10 mouse cellular contexts compared by ENCODE assay signal in genomic region chr5:32192016-32192845, GRCm38 (mm10). TPM values are rescaled to one million over a fixed set of nuclear protein-coding genes. Genes with fewer than 3 reads are reported as not detected.
DNase-seq lines count a peak whose midpoint lies in the region; ATAC-seq lines count a peak whose summit lies in the region.
"Had no signal": no experiment of that assay in that cellular context is flagged by ENCODE, and none has a peak within 500 bp of the region (broad histone marks: within the 10 kb centered on the region; RNA-seq: fewer than 3 reads in every experiment).

No protein-coding gene starts in this region.

- DNase-seq in heart, adult 18-20 months: peak; percentile 41
- peak; percentile 47 for DNase-seq in CD4-positive helper T cell, adult 2 months (ENCODE audit: low read depth, low spot score)
- DNase-seq in forebrain, embryonic 10.5 days (ENCODE audit: extremely low spot score, low spot score): no peak
- DNase-seq in left cerebral cortex, adult 8-10 months (ENCODE audit: low spot score in 2 of 2): no peak
- DNase-seq: cerebellum, adult 2 months; liver, embryonic 13.5 days had no signal

- no peak overlapping the region for H3K4me2 ChIP-seq in heart, embryonic 11.5 days
- H3K4me2 ChIP-seq in intestine, embryonic 16.5 days (ENCODE audit: low read depth, low read length): no peak overlapping the region
- H3K4me2 ChIP-seq in neural tube, embryonic 15.5 days: no peak overlapping the region
- H3K4me2 ChIP-seq: liver, embryonic 13.5 days had no signal

- no peaks in the 10 kb centered on the region for H3K27me3 ChIP-seq in heart, embryonic 11.5 days (ENCODE audit: control insufficient read depth, insufficient read depth, low read length)
- H3K27me3 ChIP-seq in intestine, embryonic 16.5 days (replicated peaks; ENCODE audit: control insufficient read depth, insufficient read depth, low read length): no peaks in the 10 kb centered on the region
- H3K27me3 ChIP-seq in neural tube, embryonic 15.5 days (replicated peaks): no peaks in the 10 kb centered on the region
- no peaks in the 10 kb centered on the region for H3K27me3 ChIP-seq in forebrain, embryonic 10.5 days (ENCODE audit: poor library complexity, severe bottlenecking)
- H3K27me3 ChIP-seq: liver, embryonic 13.5 days had no signal

- no peak overlapping the region for H3K4me3 ChIP-seq in heart, embryonic 11.5 days (ENCODE audit: low read depth, low read length)
- H3K4me3 ChIP-seq in brown adipose tissue, adult 24 weeks (ENCODE audit: insufficient read depth, low read depth, low read length): no peak overlapping the region
- H3K4me3 ChIP-seq in intestine, embryonic 16.5 days (ENCODE audit: low read length): no peak overlapping the region
- H3K4me3 ChIP-seq in neural tube, embryonic 15.5 days (replicated peaks): no peak overlapping the region
- H3K4me3 ChIP-seq in forebrain, embryonic 10.5 days: no peak overlapping the region
- H3K4me3 ChIP-seq: liver, embryonic 13.5 days had no signal

- no peak for ATAC-seq in heart, embryonic 11.5 days (replicated peaks; ENCODE audit: insufficient number of reproducible peaks, low FRiP score, low TSS enrichment)
- peak; percentile 77 for ATAC-seq in intestine, embryonic 16.5 days
- ATAC-seq in neural tube, embryonic 15.5 days (ENCODE audit: low FRiP score): no peak

- WGBS in heart, embryonic 11.5 days (ENCODE audit: insufficient replicate concordance): 64% methylated on average over 16 of the region's 16 CpGs
- 69% methylated on average over 16 of the region's 16 CpGs for WGBS in intestine, embryonic 16.5 days
- WGBS in neural tube, embryonic 15.5 days: 90% methylated on average over 16 of the region's 16 CpGs
- 90% methylated on average over 16 of the region's 16 CpGs for WGBS in forebrain, embryonic 10.5 days

- H3K27ac ChIP-seq in heart, embryonic 11.5 days (ENCODE audit: low read depth, low read length): no peak overlapping the region
- H3K27ac ChIP-seq in brown adipose tissue, adult 24 weeks (replicated peaks; ENCODE audit: low read depth, low read length): peak overlapping the region; percentile 26
- H3K27ac ChIP-seq in intestine, embryonic 16.5 days (ENCODE audit: low read length): no peak overlapping the region; the same call in 1 of the 2 replicates
- no peak overlapping the region for H3K27ac ChIP-seq in neural tube, embryonic 15.5 days (replicated peaks)
- H3K27ac ChIP-seq in forebrain, embryonic 10.5 days: no peak overlapping the region
- H3K27ac ChIP-seq: liver, embryonic 13.5 days had no signal

- no peaks in the 10 kb centered on the region; the same call in 1 of the 2 replicates for H3K4me1 ChIP-seq in heart, embryonic 11.5 days (ENCODE audit: control insufficient read depth, insufficient read depth, low read length)
- H3K4me1 ChIP-seq in brown adipose tissue, adult 24 weeks (ENCODE audit: control insufficient read depth, insufficient read depth, insufficient read length, low read length): peaks cover 3% of the 10 kb centered on the region; the same call in 1 of the 2 replicates
- peaks cover 15% of the 10 kb centered on the region for H3K4me1 ChIP-seq in intestine, embryonic 16.5 days (ENCODE audit: control insufficient read depth, insufficient read depth, low read length)
- H3K4me1 ChIP-seq in neural tube, embryonic 15.5 days: no peaks in the 10 kb centered on the region
- H3K4me1 ChIP-seq in forebrain, embryonic 10.5 days: peaks cover 7% of the 10 kb centered on the region; the same call in 1 of the 2 replicates

- H3K9ac ChIP-seq in heart, embryonic 11.5 days (ENCODE audit: low read depth, low read length): no peak overlapping the region
- no peak overlapping the region for H3K9ac ChIP-seq in intestine, embryonic 16.5 days (ENCODE audit: low read depth, low read length)
- H3K9ac ChIP-seq in neural tube, embryonic 15.5 days (replicated peaks): no peak overlapping the region
- H3K9ac ChIP-seq: liver, embryonic 13.5 days had no signal

- H3K9me3 ChIP-seq in heart, embryonic 11.5 days (replicated peaks; ENCODE audit: control insufficient read depth, low read length): no peaks in the 10 kb centered on the region
- H3K9me3 ChIP-seq in intestine, embryonic 16.5 days (ENCODE audit: control insufficient read depth, low read length): no peaks in the 10 kb centered on the region
- H3K9me3 ChIP-seq in neural tube, embryonic 15.5 days (replicated peaks): no peaks in the 10 kb centered on the region
- no peaks in the 10 kb centered on the region for H3K9me3 ChIP-seq in forebrain, embryonic 10.5 days
- H3K9me3 ChIP-seq: liver, embryonic 13.5 days had no signal

- no peaks in the 10 kb centered on the region for H3K36me3 ChIP-seq in heart, embryonic 11.5 days (ENCODE audit: control insufficient read depth, insufficient read depth, low read length)
- H3K36me3 ChIP-seq in intestine, embryonic 16.5 days (ENCODE audit: control insufficient read depth, insufficient read depth, low read length): no peaks in the 10 kb centered on the region
- no peaks in the 10 kb centered on the region for H3K36me3 ChIP-seq in neural tube, embryonic 15.5 days
- no peaks in the 10 kb centered on the region for H3K36me3 ChIP-seq in forebrain, embryonic 10.5 days (replicated peaks)
- H3K36me3 ChIP-seq: liver, embryonic 13.5 days had no signal

RNA-seq across cellular contexts. Expression of gene Plb1, which starts 40.3 kb away (rescaled TPM):
- 1 to 10 TPM; 1.1 to 1.8 TPM for total RNA-seq in heart, adult 18-20 months (2021)
- polyA plus RNA-seq in heart, embryonic 11.5 days (2014; fragmentation: Nextera tagmentation; extraction: Ambion mirVana): 0.97 and 1.4 TPM in 2 replicates
- not detected in 2 replicates for polyA plus RNA-seq in brown adipose tissue, adult 24 weeks (2012; ENCODE audit: insufficient read depth, insufficient read length, missing spikeins)
- polyA plus RNA-seq in intestine, embryonic 16.5 days (2015; fragmentation: Nextera tagmentation; extraction: Ambion mirVana): 0.72 and 1.3 TPM in 2 replicates
- polyA plus RNA-seq in neural tube, embryonic 15.5 days (2015; fragmentation: Nextera tagmentation; extraction: Ambion mirVana): 0.96 TPM in 1 of 2 replicates, not detected in the other
- polyA plus RNA-seq in forebrain, embryonic 10.5 days (2016; fragmentation: Nextera tagmentation; extraction: Ambion mirVana): 0.38 TPM in 1 of 2 replicates, not detected in the other
- 1 to 10 TPM in 3 of 4 experiments, under 1 TPM in 1; 0.54 to 1.7 (median 1.3) TPM for total RNA-seq in left cerebral cortex, adult 8-10 months (2022)
- polyA plus RNA-seq: liver, embryonic 13.5 days had no signal

RNA-seq across cellular contexts. Expression of gene Fosl2, which starts 56.6 kb away (rescaled TPM):
- 10 to 100 TPM; 21.0 to 21.2 TPM for total RNA-seq in heart, adult 18-20 months (2021)
- polyA plus RNA-seq in heart, embryonic 11.5 days (2014; fragmentation: Nextera tagmentation; extraction: Ambion mirVana): 3.0 and 3.4 TPM in 2 replicates
- 18.5 and 20.0 TPM in 2 replicates for polyA plus RNA-seq in brown adipose tissue, adult 24 weeks (2012; ENCODE audit: insufficient read depth, insufficient read length, missing spikeins)
- 5.7 and 6.5 TPM in 2 replicates for polyA plus RNA-seq in intestine, embryonic 16.5 days (2015; fragmentation: Nextera tagmentation; extraction: Ambion mirVana)
- polyA plus RNA-seq in neural tube, embryonic 15.5 days (2015; fragmentation: Nextera tagmentation; extraction: Ambion mirVana): 0.72 and 1.7 TPM in 2 replicates
- 0.32 and 0.60 TPM in 2 replicates for polyA plus RNA-seq in forebrain, embryonic 10.5 days (2016; fragmentation: Nextera tagmentation; extraction: Ambion mirVana)
- 10 to 100 TPM; 25.9 to 30.3 (median 28.4) TPM for total RNA-seq in left cerebral cortex, adult 8-10 months (2022)

Comparison
In these comparisons a context has a peak if more than half of its experiments do, and no peak if none do; other contexts are left out.
1. DNase-seq: peak in heart, adult 18-20 months (2 of 2) and CD4-positive helper T cell, adult 2 months (single experiment); none in forebrain, embryonic 10.5 days (single experiment) and left cerebral cortex, adult 8-10 months (0 of 2).